Comparison of ENCODE assay signal across 8 mouse cellular contexts in genomic region chr4:134395977-134396825, GRCm38 (mm10). TPM values are rescaled to one million over a fixed set of nuclear protein-coding genes. Genes with fewer than 3 reads are reported as not detected.
DNase-seq lines count a peak whose midpoint lies in the region; ATAC-seq lines count a peak whose summit lies in the region.

Gene Pafah2 (plus strand): TSS chr4:134396320.

- H3K36me3 ChIP-seq in hindbrain, embryonic 11.5 days (ENCODE audit: control insufficient read depth, insufficient read depth, low read length) = no peaks in the 10 kb centered on the region

- ATAC-seq in hindbrain, embryonic 11.5 days (ENCODE audit: low FRiP score) = peak; percentile 97

- peak within 1 kb of the TSS; percentile 49 for H3K4me3 ChIP-seq in hindbrain, embryonic 11.5 days (ENCODE audit: low read depth, low read length)

- no peak within 1 kb of the TSS for H3K27ac ChIP-seq in hindbrain, embryonic 11.5 days (ENCODE audit: low read depth, low read length)

- H3K4me1 ChIP-seq in hindbrain, embryonic 11.5 days (replicated peaks; ENCODE audit: control insufficient read depth, insufficient read depth, low read length) = peaks cover 3% of the 10 kb centered on the region

- peak within 1 kb of the TSS; percentile 85 for H3K4me2 ChIP-seq in hindbrain, embryonic 11.5 days (replicated peaks; ENCODE audit: low read depth, low read length)

- no peaks in the 10 kb centered on the region for H3K9me3 ChIP-seq in hindbrain, embryonic 11.5 days (ENCODE audit: control insufficient read depth, low read length)

- peak within 1 kb of the TSS; percentile 65 for H3K9ac ChIP-seq in hindbrain, embryonic 11.5 days (ENCODE audit: low read depth, low read length)

- DNase-seq in Muller cell, postnatal 12 days (ENCODE audit: inconsistent ontology term) = peak; percentile 98
- DNase-seq in cerebellum, adult 9-11 months = peak; percentile 98
- DNase-seq in frontal cortex, adult 2 months (ENCODE audit: extremely low spot score in 1 of 2, low spot score in 1 of 2) = peak; percentile 98 to 99
- peak; percentile 96 for DNase-seq in hindbrain, embryonic 11.5 days (ENCODE audit: low spot score)
- peak; percentile 96 to 97 for DNase-seq in layer of hippocampus, postnatal 10 days (ENCODE audit: low spot score in 2 of 2)
- peak; percentile 97 for DNase-seq in lung, postnatal 10 days
- DNase-seq in ovary, postnatal 36 days (ENCODE audit: low spot score) = peak; percentile 88
- DNase-seq in thymus, postnatal 25 days = peak; percentile 90

- WGBS in hindbrain, embryonic 11.5 days = 1% methylated on average over 31 of the region's 31 CpGs

- H3K27me3 ChIP-seq in hindbrain, embryonic 11.5 days (ENCODE audit: control insufficient read depth, insufficient read depth, low read length) = no peaks in the 10 kb centered on the region

RNA-seq across cellular contexts. Expression of gene Pafah2, which starts in this region (rescaled TPM):
- polyA plus RNA-seq in frontal cortex, adult 2 months (2012; rRNA removed) = 11.4 and 12.4 TPM in 2 replicates
- polyA plus RNA-seq in hindbrain, embryonic 11.5 days (2014; fragmentation: Nextera tagmentation; extraction: Ambion mirVana) = 7.9 and 10.2 TPM in 2 replicates
- 10 to 100 TPM; 11.5 to 13.1 TPM for total RNA-seq in layer of hippocampus, postnatal 10 days (2021)
